Mouse (Mus musculus) gastrocnemius, adult 2 months (tissue): ENCODE measurements around the gene Icosl. TPM values are rescaled to one million over a fixed set of nuclear protein-coding genes. Genes with fewer than 3 reads are reported as not detected.
A peak's percentile ranks its signal among the peaks of the same experiment; 100 is the strongest.
"Not testable (repeated sequence)": the region's sequence is repeated elsewhere in the genome, so short reads cannot be mapped to it uniquely, and the experiment has no call there.

Source experiments
- DNase-seq: peaks from one replicate; pipeline ENCODE4 v3.0.0; 2022
- H3K27ac ChIP-seq: fragments of 200-600 bp; 2 replicates; pipeline ENCODE4 v1.8.1; 2022; ENCODE audit warnings: mild to moderate bottlenecking
- H3K4me3 ChIP-seq: fragments of 200-600 bp; 2 replicates; pipeline ENCODE4 v1.8.1; 2022; ENCODE audit warnings: mild to moderate bottlenecking, moderate library complexity
- CTCF ChIP-seq: fragments of 200-600 bp; IDR thresholded peaks from 2 replicates; pipeline ENCODE4 v1.8.1; 2022; ENCODE audit warnings: antibody characterized with exemption, mild to moderate bottlenecking, moderate library complexity
- intact Hi-C: fragments of 180-260 bp; cut with DNase I; formaldehyde crosslinking; loops from one replicate; pipeline ENCODE4 v1.15.1; 2025
- total RNA-seq, 2 experiments: library from RNA; stranded (reverse); gene quantifications; 2 replicates each; pipeline ENCODE4 v1.2.3; 2021

The Icosl gene
- total RNA-seq, 2 experiments from 2014 or later = 1.3 to 1.8 TPM

- peak; percentile 58 for DNase-seq
- intact Hi-C loops = no loop called here
- Histone ChIP-seq H3K4me3 (peak overlapping the region; percentile 44), H3K27ac (peak overlapping the region; percentile 35)
- TF ChIP-seq CTCF = no peak
Observed at GRCm38 (mm10) chr10:78104555-78105490, 35.7 kb downstream of the Icosl start.

- intact Hi-C loops = no loop called here
- H3K4me3 ChIP-seq = peak overlapping the region; percentile 44
Observed at GRCm38 (mm10) chr10:78105548-78105947, 36.4 kb downstream of the Icosl start.

GRCm38 (mm10) chr10:78114521-78115092 lies 45.5 kb downstream of the Icosl start:
- intact Hi-C loops = no loop called here
- Histone ChIP-seq H3K4me3 (no peak overlapping the region), H3K27ac (no peak overlapping the region)
- TF ChIP-seq CTCF = no peak
- no peak for DNase-seq

More at GRCm38 (mm10) chr10:78105548-78105947, 36.4 kb downstream of the Icosl start:
- DNase-seq = no peak
- TF ChIP-seq CTCF = no peak
- H3K27ac ChIP-seq = peak overlapping the region; percentile 35

- intact Hi-C loops = no loop called here
- Histone ChIP-seq H3K4me3 (no peak overlapping the region), H3K27ac (no peak overlapping the region)
- DNase-seq = no peak
- no peak for TF ChIP-seq CTCF
Observed at GRCm38 (mm10) chr10:78115153-78115552, 46.1 kb downstream of the Icosl start.

- DNase-seq = no peak
- Histone ChIP-seq H3K4me3 (no peak overlapping the region), H3K27ac (no peak overlapping the region)
- no peak for TF ChIP-seq CTCF
- intact Hi-C loops = no loop called here
Observed at GRCm38 (mm10) chr10:78119422-78119821, 50.3 kb downstream of the Icosl start.

- H3K27ac ChIP-seq = peak overlapping the region; percentile 54
- intact Hi-C loops, H3K4me3 ChIP-seq, DNase-seq: not testable (repeated sequence)
Observed at GRCm38 (mm10) chr10:78124137-78124536, 55.0 kb downstream of the Icosl start.

GRCm38 (mm10) chr10:78125061-78125460 lies 56.0 kb downstream of the Icosl start:
- H3K27ac ChIP-seq, H3K4me3 ChIP-seq, DNase-seq, intact Hi-C loops: not testable (repeated sequence)

- peak overlapping the region; percentile 31; the same call in 1 of the 2 replicates for H3K27ac ChIP-seq
- TF ChIP-seq CTCF = no peak
- intact Hi-C loops = no loop called here
- H3K4me3 ChIP-seq = no peak overlapping the region
- DNase-seq = no peak
Observed at GRCm38 (mm10) chr10:78126311-78126710, 57.2 kb downstream of the Icosl start.

- intact Hi-C loops = no loop called here
- peak overlapping the region; percentile 64 for H3K27ac ChIP-seq
Observed at GRCm38 (mm10) chr10:78127046-78127870, 58.2 kb downstream of the Icosl start.

GRCm38 (mm10) chr10:78127931-78128330 lies 58.8 kb downstream of the Icosl start:
- no peak overlapping the region for H3K4me3 ChIP-seq
- no peak for DNase-seq
- intact Hi-C loops = no loop called here
- TF ChIP-seq CTCF = no peak
- peak overlapping the region; percentile 64 for H3K27ac ChIP-seq

More at GRCm38 (mm10) chr10:78127046-78127870, 58.2 kb downstream of the Icosl start:
- TF ChIP-seq CTCF = no peak
- DNase-seq = no peak
- H3K4me3 ChIP-seq = no peak overlapping the region

- H3K27ac ChIP-seq = no peak overlapping the region
- H3K4me3 ChIP-seq = no peak overlapping the region
- no peak for TF ChIP-seq CTCF
- intact Hi-C loops = no loop called here
- no peak for DNase-seq
Observed at GRCm38 (mm10) chr10:78128647-78129046, 59.5 kb downstream of the Icosl start.

- TF ChIP-seq CTCF = no peak
- peak; percentile 56 for DNase-seq
- peak overlapping the region; percentile 48; the same call in 1 of the 2 replicates for H3K27ac ChIP-seq
Observed at GRCm38 (mm10) chr10:78129423-78129822, 60.3 kb downstream of the Icosl start.

More at GRCm38 (mm10) chr10:78129423-78129822, 60.3 kb downstream of the Icosl start:
- intact Hi-C loops = no loop called here
- H3K4me3 ChIP-seq = no peak overlapping the region
